Mouse (Mus musculus): ENCODE measurements at regions not wholly inside any gene's neighbourhood (a gene's known extent, or its start where the extent isn't known, plus 50 kb on each side); places are given as distances from the start of the nearest gene placed in this dataset.

DNA sequence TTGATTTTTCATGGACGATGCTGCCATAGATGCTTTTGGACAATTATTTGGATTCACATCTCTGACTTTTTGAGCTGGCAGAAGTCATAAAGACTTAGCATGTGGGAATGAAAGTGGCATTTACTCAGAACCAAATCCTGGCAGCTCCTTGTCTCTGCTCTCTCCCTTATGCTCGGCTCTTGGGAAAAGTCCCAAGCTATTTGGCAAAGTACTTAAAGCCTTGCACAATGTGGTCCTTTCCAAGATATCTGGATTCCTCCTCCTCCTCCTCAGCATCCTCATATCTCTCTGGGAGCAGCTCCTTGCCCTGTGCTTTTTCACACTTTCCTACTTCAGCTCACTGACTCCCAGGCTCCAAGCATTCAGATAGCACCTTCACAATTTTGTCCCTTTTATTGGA, 1995.7 kb upstream of the Lrrc6 start:
- in situ Hi-C loops (cut with MboI; ENCODE audit: low pct_unique_long_range_greater_than_20kb in 1 of 2, low sequenced_read_pairs in 2 of 2, unreplicated experiment in 1 of 2), result no loop called here

DNA sequence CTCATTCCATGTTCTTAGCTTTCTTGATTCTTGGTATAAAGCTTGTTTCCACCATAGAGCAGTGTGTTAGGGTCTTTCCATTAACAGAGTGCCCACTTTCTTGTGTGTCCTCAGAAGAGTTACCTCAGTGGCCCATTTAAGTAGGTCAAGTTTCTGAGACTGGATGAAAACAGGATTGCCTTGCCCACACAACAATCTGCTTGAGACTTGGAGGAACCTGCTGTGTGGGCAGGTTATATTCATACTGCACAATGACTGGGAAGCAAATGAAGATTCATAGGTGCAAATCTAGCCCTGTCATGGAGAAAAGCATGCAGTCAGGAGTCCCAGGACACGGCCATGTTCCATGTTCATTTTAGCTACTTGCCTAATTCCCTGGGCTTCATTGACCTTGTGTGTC, 1984.1 kb upstream of the Lrrc6 start:
- in situ Hi-C loops (cut with MboI; ENCODE audit: low pct_unique_long_range_greater_than_20kb in 1 of 2, low sequenced_read_pairs in 2 of 2, unreplicated experiment in 1 of 2), result no loop called here

DNA sequence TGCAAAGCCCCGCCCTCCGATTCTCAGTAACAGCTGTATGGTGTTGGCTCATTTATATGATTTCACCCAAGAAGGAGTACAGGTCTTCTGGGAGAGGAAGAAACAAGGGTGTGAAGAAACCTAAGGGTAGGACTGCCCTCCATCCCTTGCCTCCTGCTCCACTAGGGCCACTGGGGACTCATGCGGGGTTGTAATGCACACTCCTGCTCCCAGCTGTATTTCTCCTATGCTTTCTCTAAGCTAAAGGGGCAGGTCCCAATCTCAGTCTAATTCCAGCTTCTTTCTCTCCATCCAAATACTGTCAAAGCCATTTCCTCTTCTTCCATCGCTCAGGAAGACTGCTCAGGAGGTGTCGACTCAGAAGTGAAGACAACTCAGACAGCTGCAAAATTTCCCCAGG, 1977.0 kb upstream of the Lrrc6 start:
- in situ Hi-C loops (cut with MboI; ENCODE audit: low pct_unique_long_range_greater_than_20kb in 1 of 2, low sequenced_read_pairs in 2 of 2, unreplicated experiment in 1 of 2), result no loop called here

DNA sequence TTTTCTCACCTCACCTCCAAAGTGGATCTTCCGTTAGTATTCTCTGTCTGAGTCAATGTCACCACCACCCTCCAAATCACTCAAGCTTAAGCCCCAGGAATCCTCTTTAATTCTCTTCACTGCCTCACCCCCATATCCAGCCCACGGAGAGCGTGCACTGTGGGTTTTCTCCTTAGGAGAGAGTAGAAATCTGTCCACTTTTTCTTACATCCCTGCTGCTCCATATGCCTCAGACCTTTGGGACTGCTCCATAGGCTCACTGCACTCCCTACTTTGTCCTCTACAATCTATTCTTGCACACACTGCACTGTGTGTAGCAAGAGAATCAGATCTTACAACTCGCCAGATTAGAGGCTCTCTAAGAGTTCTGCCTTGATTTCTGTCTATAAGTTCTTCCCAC, 1971.2 kb upstream of the Lrrc6 start:
- in situ Hi-C loops (cut with MboI; ENCODE audit: low pct_unique_long_range_greater_than_20kb in 1 of 2, low sequenced_read_pairs in 2 of 2, unreplicated experiment in 1 of 2), result no loop called here

DNA sequence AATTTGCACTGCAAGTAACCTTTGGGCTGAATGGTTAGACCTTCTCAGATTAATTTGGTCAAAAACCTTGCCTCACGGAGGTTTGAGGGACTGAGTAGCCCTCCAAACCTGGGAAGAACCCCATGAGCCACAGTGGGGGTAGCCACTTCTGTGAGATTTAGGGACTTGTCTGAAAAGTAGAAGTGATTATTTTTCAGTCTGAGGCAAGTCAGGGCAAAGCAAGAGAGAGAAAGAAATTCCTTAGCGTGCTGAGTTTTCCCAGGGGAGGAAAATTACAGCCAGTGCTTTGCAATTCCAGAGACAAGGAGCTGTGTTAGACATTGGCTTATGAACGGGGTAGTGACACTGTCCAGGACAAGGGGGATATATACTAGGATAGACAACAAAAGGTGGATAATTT, 1962.1 kb upstream of the Lrrc6 start:
- in situ Hi-C loops (cut with MboI; ENCODE audit: low pct_unique_long_range_greater_than_20kb in 1 of 2, low sequenced_read_pairs in 2 of 2, unreplicated experiment in 1 of 2), result no loop called here

DNA sequence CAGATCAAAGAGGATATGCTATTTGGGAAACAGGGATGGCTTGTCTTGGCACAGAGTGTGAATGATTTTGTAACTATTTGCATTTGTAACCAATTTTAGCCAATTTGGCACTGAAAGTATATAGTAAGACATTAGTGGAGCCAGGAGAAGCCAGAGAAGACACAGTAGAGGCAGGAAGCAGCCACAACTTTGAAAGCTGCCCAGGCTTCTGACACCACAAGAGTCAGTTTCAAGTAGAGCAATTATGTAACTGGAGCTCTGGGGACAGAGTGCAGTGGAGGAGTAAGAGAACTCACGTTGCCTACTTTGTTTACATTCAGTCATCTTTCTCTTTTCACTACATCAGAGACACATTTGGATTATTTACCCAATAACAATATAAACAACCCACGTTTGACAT, 1956.5 kb upstream of the Lrrc6 start:
- in situ Hi-C loops (cut with MboI; ENCODE audit: low pct_unique_long_range_greater_than_20kb in 1 of 2, low sequenced_read_pairs in 2 of 2, unreplicated experiment in 1 of 2), result no loop called here

DNA sequence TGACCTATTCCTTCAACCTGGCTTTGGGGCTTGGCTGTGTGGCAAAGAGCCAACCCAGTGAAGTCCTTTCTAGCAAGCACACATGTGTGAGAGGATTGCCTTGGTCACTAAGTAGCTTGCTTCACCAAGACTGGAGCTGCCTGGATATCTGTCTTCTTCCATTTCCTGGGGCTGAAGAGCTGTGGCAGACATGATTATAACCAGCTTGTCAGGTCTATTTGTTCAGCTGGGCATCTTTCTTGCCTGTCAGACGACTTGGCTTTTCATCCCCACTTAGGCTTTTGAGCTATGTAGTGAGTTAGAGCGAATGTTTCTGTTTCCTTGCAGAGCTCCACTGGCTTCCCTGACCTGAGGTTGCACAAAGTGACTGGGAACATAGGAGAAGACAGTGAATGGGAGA, 1951.3 kb upstream of the Lrrc6 start:
- in situ Hi-C loops (cut with MboI; ENCODE audit: low pct_unique_long_range_greater_than_20kb in 1 of 2, low sequenced_read_pairs in 2 of 2, unreplicated experiment in 1 of 2), result no loop called here

DNA sequence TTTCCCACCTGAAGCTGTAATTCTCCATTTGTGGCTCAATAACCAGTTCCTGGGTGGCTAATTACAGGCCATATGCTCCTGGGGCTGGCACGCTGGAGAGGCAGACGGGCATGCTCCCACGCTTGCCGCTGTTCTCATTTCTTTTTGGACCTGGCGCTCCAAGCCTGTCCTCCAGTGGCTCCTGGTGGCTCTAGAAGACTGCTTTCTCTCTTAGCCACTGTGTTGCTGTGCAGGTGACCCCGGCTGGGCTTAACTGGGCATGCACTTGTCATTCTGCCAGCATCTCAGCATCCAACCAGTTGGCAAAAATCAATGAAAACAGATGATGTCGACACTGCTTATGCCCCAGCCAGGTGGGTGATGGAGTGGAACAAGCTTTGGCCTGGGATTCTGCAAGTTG, 1944.6 kb upstream of the Lrrc6 start:
- in situ Hi-C loops (cut with MboI; ENCODE audit: low pct_unique_long_range_greater_than_20kb in 1 of 2, low sequenced_read_pairs in 2 of 2, unreplicated experiment in 1 of 2), result loop anchor here in 1 of 2 experiments (25.0 kb wide), 1 partner anchor 467 kb away; no protein-coding TSS in a partner anchor

DNA sequence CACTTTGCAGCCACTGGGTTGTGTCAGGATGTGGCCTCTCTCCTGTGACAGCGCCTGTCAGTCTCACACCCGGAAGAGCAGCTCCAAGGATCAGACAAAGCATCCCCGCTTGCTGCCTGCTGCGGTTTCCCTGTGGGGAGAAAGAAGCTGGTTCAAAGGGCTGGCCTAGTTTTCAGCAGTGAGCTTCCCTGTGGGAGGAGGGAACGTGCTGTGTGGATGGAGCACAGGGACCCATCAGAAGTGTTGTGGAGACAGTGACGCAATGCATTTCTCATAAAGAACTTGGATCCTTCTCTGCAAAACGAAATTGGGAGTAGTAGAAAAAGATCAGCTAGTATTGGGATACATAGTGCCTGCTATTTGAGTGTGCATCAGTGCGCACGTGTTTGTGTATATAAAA, 1939.9 kb upstream of the Lrrc6 start:
- in situ Hi-C loops (cut with MboI; ENCODE audit: low pct_unique_long_range_greater_than_20kb in 1 of 2, low sequenced_read_pairs in 2 of 2, unreplicated experiment in 1 of 2), result loop anchor here in 1 of 2 experiments (25.0 kb wide), 1 partner anchor 472 kb away; no protein-coding TSS in a partner anchor

DNA sequence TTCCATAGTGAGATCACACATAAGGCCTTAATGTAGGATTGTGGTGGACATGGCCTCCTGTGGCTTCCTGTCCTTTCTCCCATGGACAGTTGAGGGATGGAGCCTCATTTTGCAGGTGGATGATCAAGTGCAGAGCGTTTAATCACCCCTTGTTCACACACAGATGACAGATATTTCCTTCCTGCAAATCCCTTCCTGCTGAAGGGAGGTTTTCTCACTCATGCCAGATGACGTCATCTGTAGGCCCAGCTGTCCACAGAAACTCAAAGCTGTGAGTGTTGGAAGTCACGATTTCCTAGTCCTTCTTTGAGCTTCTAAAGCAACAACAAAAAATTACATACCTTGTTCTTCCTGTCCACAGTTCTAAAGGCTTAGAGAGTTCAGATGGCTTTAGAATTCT, 1935.3 kb upstream of the Lrrc6 start:
- in situ Hi-C loops (cut with MboI; ENCODE audit: low pct_unique_long_range_greater_than_20kb in 1 of 2, low sequenced_read_pairs in 2 of 2, unreplicated experiment in 1 of 2), result loop anchor here in 1 of 2 experiments (25.0 kb wide), 1 partner anchor 476 kb away; no protein-coding TSS in a partner anchor

DNA sequence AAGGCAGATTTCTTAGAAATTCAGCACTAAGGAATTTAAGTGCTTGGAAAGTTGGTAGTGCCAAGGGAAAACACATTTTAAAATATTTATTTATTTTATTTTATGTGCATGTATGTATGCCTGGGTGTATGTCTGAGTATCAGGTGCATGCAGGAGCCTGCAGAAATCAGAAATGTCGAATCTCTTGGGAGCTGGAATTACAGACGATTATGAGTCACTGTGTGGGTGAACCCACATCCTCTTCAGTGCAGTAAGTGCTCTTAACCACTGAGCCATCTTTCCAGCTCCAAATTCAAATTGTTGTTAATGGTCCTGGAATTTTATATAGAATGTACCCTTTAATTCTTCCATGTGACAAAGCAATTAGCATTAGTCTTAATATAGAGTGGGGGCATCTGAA, 1930.5 kb upstream of the Lrrc6 start:
- in situ Hi-C loops (cut with MboI; ENCODE audit: low pct_unique_long_range_greater_than_20kb in 1 of 2, low sequenced_read_pairs in 2 of 2, unreplicated experiment in 1 of 2), result loop anchor here in 1 of 2 experiments (25.0 kb wide), 1 partner anchor 481 kb away; no protein-coding TSS in a partner anchor

DNA sequence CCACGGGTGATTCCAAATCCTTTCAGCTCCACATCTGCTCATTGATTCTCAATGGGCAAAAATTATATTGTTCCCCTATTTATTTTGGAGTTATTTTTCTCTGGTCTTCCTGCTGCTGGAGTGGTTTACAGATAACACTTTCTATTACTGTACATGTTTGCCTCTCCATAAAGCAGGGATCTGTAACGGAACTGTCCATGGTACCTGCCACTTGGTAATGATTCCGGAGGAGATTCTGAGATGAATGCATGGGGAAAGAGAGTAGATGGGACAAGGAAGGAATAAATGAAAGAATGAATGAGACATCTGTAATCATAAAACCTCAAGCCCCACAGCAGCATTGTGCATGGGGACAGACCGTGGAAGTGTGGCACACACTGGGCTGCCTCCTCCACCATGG, 1929.8 kb upstream of the Lrrc6 start:
- in situ Hi-C loops (cut with MboI; ENCODE audit: low pct_unique_long_range_greater_than_20kb in 1 of 2, low sequenced_read_pairs in 2 of 2, unreplicated experiment in 1 of 2), result loop anchor here in 1 of 2 experiments (25.0 kb wide), 1 partner anchor 482 kb away; no protein-coding TSS in a partner anchor

DNA sequence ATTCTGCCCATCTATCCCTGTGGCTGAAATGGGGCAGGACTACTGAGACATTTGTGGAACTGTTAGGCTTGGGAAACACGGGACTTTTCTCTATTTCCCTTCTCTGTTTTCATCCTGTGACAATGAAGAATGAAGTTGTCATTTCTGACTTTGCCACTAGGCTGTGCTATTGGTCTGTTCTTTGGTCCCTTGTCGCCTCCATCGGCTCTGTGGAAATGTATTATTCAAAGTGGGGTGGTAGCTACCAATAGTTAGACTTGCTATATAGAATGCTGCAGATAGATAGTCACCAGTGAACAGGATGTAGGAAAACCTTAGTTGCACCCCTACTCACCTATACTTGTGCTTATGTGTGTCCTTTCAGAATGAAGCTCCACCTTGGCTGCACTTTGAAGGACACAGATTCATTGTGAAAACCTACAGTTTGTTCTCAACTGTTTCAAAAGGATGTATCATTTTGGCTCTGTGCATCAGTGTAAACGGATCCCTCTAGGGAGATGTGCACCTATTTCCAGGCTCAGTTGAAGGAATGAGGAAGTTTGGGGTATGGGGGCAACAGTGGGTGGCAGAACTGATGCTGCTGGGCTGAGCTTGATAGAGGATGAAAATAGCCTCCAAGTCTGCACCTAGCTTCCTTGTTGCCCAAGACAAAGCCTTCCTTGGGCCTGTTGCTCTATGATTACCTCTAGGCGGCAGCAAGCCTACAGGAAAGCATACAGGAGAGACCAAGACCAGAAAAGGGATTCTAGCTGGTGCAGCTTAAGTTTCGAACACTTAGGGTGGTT, 1927.9 kb upstream of the Lrrc6 start:
- in situ Hi-C loops (cut with MboI; ENCODE audit: low pct_unique_long_range_greater_than_20kb in 1 of 2, low sequenced_read_pairs in 2 of 2, unreplicated experiment in 1 of 2), result loop anchor here in 1 of 2 experiments (25.0 kb wide), 1 partner anchor 484 kb away; no protein-coding TSS in a partner anchor

DNA sequence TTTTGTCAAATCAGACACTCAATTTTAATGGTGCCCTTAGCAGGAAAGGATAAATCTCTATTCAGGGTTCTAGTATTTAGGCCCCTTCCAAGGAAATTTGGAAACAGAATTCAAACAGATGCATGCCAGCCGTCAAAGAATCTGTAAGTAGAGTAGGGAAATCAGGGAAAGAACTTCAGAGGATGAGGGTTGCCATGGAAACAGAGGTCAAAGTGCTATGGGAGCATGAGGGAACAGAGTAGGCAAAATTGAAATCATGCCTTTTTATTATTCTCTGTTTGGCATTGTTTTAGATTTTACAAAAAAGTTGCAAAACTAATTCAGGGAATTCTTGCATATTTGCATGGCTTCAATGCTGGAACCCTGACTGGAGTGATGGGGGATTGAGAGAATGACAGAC, 1916.4 kb upstream of the Lrrc6 start:
- in situ Hi-C loops (cut with MboI; ENCODE audit: low pct_unique_long_range_greater_than_20kb in 1 of 2, low sequenced_read_pairs in 2 of 2, unreplicated experiment in 1 of 2), result no loop called here

DNA sequence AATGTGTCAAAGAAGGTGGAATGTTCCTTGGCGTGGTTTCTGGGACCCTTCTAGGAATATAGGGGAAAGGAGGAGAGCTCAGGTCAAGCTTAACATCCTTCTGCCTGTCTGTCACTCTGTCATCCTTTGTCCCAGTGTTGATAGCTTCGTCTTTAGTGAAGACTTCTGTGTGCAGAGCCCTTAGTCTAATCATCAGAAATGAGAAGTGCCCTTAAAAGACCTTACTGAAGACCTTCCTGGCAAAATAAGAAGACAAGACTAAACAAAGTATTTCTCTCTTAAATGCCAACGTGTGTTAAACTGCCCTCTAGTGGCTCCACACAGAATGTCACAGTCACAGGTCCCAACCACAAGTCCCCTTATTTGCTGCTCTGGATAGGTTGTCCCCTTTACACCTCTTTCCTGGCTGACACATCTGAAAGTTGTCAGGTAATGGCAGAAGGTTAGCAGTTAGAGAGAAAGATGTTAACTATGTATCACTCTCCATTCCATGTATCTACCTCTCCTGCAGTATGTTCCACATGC, 1914.8 kb upstream of the Lrrc6 start:
- in situ Hi-C loops (cut with MboI; ENCODE audit: low pct_unique_long_range_greater_than_20kb in 1 of 2, low sequenced_read_pairs in 2 of 2, unreplicated experiment in 1 of 2), result no loop called here

DNA sequence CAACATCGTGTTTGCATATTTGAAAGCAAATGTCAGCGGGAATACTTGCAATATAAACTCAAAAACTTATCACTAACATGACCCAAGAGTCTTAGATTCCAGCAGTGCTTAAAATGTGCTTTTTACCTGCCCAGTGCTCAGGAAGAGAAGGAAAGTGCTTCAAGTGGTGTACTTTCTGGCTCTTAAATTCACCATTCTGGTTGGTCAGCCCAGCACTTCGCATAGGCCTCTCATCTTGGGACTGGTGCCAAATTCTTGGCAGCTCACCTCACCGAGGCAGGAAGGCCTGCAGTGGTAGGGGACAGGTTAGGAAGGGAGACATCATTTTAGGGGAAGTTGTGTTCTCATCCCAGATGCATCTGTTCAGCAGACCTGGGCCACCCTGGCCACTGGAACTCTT, 1913.3 kb upstream of the Lrrc6 start:
- in situ Hi-C loops (cut with MboI; ENCODE audit: low pct_unique_long_range_greater_than_20kb in 1 of 2, low sequenced_read_pairs in 2 of 2, unreplicated experiment in 1 of 2), result no loop called here

DNA sequence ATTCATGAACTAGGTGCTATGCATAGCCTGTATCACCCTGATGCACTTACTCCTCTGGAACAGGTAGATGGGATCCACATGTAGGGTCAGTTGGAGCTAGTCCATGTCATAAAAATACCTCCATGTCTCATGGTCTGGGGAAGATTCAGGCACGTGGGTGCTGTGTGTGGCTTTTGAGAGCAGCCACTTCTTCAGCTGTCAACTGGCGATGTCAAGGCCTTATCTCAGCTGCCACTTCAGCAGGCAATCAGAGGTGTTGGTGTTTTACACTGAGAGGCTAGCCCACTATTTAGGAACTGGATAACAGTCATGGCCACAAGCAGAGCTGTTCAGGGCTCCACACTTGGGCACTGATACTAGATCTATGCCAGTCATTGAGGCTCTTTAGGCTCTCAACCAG, 1912.0 kb upstream of the Lrrc6 start:
- in situ Hi-C loops (cut with MboI; ENCODE audit: low pct_unique_long_range_greater_than_20kb in 1 of 2, low sequenced_read_pairs in 2 of 2, unreplicated experiment in 1 of 2), result no loop called here

DNA sequence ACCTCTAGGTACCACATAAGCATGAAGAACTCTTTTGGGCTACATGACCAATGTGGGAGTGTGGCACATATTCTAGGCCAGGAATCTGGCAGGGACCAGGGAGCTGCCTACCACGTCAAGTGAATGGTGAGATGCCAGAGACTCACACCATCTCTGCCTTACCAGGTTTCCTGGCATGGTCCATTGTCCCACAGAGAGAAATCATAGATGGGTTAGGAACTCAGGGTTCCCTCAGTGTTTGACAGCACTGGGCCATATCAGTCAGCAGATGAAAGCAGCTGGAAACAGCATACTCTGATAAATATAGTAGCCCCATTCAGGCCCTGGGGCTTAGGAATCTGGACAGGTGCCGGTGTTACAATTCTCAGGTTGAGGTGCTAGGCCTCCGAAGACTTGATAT, 1911.4 kb upstream of the Lrrc6 start:
- in situ Hi-C loops (cut with MboI; ENCODE audit: low pct_unique_long_range_greater_than_20kb in 1 of 2, low sequenced_read_pairs in 2 of 2, unreplicated experiment in 1 of 2), result no loop called here

DNA sequence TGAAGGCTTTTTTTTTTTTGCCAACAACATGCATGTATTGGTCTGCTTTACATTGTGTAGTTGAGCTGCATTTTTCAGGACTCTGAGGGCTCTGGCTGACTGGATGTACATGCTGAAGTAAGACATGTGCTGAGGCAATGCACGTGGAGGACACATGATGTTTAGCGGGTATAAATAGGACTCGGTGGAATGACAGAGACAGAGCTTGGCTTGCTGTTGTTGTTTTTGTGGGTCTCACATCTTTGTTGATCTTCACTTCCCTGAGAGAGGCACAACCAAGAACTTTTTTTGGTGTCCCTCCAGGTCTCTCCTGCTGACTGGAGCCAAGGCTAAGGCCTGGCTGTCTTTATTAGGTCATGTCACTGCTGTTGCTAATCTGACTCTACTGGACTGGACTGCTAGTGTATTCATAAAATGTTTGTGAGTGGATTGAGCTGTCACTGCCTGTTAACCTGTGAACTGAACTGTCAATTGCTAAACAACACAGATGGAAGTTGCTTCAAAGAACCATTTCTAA, 1902.9 kb upstream of the Lrrc6 start:
- in situ Hi-C loops (cut with MboI; ENCODE audit: low pct_unique_long_range_greater_than_20kb in 1 of 2, low sequenced_read_pairs in 2 of 2, unreplicated experiment in 1 of 2), result no loop called here

DNA sequence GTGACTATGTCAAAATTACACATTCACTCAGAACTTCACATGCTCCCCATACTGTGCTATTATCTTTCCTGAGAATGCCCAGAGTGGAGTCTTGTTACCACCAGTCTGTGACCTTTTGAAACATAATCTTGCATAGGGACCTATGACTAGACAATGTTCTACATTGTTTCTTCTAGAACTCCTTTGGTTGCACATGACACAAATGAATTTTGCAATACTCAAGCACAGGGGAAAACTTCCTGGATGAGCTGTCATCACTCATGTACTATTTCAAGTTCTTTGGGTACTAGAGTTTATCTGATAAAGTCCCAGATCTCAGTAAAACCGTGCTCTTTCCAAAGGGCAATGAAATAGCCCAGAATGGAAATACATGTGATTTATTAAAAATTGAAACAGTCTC, 1901.0 kb upstream of the Lrrc6 start:
- in situ Hi-C loops (cut with MboI; ENCODE audit: low pct_unique_long_range_greater_than_20kb in 1 of 2, low sequenced_read_pairs in 2 of 2, unreplicated experiment in 1 of 2), result no loop called here

Measured in mouse embryonic stem cell (cell line).